Mouse (Mus musculus): ENCODE data around the gene Adamtsl1.

Adamtsl1 gene

DNA sequence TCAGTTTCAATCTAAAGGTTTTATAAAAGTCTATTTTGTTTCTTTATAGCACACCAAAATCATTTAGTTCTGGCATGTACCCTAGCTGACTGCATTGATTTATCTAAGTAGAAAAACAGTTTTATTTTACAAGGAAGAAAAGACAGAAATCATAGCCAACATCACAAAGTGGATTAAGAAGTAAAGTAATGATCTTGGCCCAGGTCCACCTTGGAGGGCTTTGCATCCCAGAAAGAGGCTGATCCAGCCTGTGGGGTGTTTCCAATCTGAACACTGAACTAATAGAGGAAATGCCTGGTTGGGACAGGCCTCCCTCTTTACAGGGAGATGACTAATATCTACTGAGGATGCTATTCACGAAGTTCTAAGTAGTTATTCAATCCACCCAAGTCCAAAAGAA lies 163.6 kb downstream of the Adamtsl1 start:
- DNase-seq: no peak

GRCm38 (mm10) chr4:85686160-85686559 lies 172.2 kb downstream of the Adamtsl1 start:
- no peak for DNase-seq

GRCm38 (mm10) chr4:85695237-85695636 lies 181.3 kb downstream of the Adamtsl1 start:
- no peak for DNase-seq

- DNase-seq: no peak
These were observed 193.5 kb downstream of the Adamtsl1 start for GRCm38 (mm10) chr4:85707352-85708057.

DNA sequence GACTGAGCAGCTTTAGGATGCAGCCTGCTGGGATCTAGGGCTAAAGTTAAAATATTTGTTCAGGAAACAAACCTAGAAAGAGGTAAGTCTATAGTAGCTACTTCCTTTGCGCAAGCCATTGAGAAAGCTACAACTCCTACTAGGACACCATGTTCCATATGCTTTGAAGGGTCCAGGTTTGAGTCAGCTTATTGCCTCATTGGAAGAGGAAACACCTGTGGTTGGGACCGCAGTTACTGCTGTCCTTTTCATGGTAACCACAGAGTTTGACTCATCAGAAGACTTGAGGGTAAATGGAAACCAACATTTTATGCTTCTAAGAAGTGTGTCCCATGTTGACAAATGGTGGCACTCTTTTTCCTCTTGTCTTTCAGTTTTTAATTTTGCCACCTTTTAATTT lies 195.7 kb downstream of the Adamtsl1 start:
- DNase-seq: no peak

DNA sequence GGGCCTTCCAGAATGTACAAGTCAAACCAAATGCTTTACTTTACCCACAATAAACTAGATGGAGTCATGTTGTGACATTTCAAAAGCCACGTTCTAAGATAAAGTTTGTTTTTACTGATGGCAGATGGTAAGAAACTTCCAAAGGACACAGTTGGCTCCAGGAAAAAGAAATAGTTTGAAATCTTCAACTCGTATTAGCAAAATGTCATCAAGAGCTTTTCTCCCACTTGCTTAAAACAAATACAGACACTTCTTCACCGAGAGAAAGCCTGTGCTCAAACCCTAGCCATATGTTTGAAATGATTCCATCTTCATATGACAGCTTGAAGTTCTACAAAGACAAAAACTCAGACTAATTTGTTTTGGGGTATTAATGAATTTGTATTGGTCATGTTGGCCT lies 211.0 kb downstream of the Adamtsl1 start:
- DNase-seq: no peak

- DNase-seq: no peak
These were observed 213.8 kb downstream of the Adamtsl1 start for GRCm38 (mm10) chr4:85727731-85728130.

DNA sequence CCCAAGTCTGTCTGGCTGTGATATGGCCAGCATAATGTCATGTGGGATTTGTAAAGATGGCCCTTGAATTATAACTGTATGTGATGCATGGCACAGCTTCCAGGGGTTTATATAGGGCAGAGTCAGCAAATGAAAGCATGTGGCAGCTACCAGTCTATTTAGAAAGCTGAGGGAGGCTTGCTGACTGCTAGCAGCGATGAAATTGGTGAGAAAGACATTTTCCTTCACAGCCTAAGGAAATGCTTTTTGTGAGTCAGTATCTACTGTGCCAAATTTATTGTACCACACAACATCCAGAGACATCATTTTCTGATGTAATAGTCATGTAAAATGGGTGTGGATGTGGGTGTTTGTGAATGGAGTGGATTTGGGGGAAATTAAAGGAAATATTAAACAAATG lies 214.4 kb downstream of the Adamtsl1 start:
- no peak for DNase-seq

GRCm38 (mm10) chr4:85740478-85740877 lies 226.5 kb downstream of the Adamtsl1 start:
- no peak for DNase-seq

GRCm38 (mm10) chr4:85741825-85742391 lies 227.9 kb downstream of the Adamtsl1 start:
- no peak for DNase-seq

- DNase-seq: no peak
These were observed 229.5 kb downstream of the Adamtsl1 start for GRCm38 (mm10) chr4:85743427-85743826.

DNA sequence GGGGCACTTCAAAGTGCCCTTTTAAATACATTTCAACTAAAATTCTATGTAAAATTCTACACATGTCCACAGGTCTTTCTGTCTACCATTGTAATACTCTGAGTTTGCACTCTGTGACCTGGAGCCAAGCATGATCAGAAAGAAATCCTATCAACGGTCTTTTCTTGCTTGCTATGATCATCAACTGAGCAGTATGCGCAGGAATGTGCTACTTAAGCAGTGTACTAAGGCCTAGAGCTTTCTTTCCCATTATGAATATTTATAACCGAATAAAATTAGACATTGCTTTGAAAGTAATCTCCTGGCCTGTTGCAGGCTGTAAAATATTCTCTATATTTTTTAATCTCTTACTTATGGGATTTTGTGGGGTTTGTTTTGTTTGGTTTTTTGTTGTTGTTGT lies 248.7 kb downstream of the Adamtsl1 start:
- DNase-seq: no peak

DNA sequence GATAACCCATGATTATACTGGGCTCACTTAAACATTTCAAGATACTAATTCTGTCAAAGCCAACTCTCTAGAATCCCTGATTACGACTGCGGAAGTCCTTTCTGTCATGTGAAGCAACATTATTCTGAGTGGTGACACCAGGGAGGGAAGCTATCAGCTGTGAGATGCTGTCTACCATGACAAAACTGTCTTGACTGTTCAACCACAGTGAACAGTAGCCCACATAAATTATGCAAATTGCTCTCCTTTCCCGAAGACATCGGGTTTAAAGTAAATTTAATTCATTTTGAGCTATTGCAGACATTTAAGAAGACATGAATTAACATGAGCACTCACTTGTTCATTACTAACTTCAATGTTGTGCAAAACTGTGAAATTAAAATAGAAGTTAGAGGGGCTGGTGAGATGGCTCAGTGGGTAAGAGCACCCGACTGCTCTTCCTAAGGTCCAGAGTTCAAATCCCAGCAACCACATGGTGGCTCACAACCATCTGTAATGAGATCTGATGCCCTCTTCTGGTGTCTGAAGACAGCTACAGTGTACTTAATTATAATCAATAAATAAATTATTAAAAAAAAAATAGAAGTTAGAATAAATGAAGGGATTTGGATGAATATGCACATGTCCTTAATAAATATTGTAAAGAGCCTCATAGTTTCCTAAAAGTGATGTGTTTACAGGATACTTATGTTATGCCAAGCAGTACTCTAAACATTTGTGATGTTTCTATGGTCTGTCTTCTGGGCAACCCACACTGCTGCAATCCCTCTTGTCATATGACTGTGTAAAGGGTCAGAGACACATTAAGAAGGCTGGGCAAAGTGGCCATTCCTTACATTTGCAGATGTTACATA lies 249.4 kb downstream of the Adamtsl1 start:
- DNase-seq: no peak

DNA sequence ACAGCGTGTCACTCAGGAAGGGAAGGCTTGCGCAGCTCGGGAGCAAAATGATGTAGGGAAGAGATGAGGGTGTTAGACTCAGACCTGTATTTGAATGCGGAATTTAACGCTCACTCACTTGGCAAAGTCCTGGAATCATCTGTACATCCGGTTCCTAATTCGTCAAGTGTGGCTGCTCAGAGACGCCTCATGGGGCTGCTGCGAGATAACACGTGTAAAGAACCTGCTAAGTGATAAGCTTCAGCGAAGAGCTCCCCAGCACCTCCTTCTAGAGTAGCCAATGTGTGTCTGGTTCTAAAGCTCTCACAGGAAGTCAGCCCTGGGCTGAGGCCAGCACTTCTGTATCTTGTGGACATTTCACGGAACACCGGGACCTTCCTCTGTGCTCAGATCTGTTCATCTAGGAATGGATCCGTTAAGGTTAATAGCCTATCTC lies 250.1 kb downstream of the Adamtsl1 start:
- DNase-seq: no peak

DNA sequence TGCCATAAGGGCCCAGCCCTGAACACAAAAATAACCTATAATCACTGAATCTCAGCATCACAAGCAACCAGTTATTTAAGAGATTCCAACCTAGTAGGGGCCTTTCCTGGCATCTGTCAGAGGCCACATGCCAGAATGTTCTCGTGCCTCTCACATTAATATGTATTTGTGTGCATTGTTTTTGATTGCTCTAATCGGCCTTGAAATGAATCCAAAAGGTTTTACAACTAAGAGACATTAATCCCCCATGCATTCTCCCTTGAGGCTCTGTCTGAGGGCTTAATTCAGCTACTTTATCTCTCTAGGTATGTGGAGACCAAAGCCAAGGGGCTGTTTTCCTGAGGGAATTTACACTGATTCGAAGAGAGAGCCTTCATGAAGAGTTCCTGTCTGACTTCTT lies 250.5 kb downstream of the Adamtsl1 start:
- no peak for DNase-seq

DNA sequence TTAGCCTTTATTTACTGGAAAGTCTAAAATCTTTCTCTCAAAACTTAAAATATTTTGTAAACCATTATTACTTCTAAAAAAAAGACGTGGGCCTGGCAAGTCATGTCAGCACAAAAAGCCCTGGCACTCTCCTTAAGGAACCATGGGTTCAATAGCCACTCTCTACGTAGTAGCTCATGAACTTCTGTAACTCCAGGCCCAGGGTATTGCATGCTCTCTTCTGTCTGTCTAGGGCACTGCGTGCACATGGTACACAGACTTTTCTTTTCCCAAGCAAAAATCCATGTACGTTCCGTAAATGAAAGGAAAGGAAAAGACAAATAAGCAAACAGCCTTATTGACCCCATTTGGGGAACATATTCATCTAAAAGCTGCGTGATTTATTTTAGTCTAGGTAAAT lies 253.7 kb downstream of the Adamtsl1 start:
- DNase-seq: no peak

- no peak for DNase-seq
These were observed 254.1 kb downstream of the Adamtsl1 start for GRCm38 (mm10) chr4:85768107-85768506.

DNA sequence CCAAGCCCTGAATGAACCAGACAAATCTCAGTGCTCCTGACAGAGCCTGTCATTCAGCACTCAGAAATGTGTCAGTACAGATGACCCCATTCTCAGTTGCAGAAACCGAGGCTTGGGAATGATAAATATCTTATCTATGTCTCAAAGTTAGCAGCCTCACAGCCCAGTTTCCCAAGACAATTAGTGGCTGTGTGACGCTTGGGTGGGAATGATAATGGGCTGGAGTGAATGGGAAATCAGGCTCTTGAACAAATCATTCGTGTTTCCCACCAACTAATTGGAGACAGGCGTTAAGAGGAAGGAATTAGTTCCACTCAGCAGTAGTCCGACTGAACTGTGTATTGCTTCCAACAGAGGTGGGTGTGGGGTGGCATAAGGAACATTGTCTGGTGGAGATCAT lies 268.5 kb downstream of the Adamtsl1 start:
- DNase-seq: no peak

DNA sequence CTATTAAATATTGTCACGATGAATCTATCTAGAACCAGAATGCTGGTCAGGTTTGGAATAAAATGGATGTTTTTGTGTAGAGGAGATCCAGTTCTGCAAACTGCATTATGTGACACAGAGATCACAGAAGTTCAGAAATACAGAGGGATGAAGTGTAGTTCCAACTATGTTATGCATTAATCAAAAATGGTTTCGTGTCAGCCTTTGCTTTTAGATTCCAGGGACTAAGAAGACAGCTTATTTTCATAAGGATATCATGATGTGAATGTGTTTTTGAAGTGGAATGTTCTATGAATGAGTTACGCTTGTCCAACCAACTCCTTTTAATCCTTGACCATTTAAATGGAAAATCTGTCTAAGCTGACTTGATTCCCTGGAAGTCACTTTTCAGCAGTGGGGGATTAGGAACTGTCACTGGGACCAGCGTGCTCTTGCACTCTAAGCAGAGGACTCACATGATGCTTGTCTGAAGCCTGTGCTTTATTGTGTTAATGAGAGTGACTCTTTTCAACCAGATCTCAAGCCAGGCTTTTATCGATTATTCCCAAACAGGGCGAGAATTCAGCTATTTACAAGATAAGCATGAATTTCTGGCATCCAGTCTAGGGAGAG lies 269.9 kb downstream of the Adamtsl1 start:
- no peak for DNase-seq

- no peak for DNase-seq
These were observed 270.5 kb downstream of the Adamtsl1 start for GRCm38 (mm10) chr4:85784428-85784827.

- no peak for DNase-seq
These were observed 276.3 kb downstream of the Adamtsl1 start for GRCm38 (mm10) chr4:85790226-85790625.

GRCm38 (mm10) chr4:85801805-85802204 lies 287.8 kb downstream of the Adamtsl1 start:
- DNase-seq: peak; percentile 75

DNA sequence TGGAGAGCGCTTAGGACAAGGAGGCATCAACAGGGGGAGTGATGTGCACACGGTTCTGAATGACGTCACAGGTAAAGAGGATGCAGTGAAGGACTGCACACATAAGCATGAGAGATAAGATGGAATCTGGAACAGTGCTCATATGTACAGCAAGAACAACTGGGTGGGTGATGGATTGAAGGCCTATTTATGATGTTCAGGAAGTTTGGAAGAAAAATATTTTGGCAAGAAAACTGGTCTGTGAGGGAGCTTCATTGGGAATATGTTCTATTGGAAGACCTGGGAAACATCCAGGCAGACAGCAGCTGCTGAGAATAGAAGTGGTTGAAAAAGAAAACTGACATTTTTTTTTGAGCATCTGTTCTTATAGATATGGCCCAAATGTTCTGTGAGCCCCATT lies 300.4 kb downstream of the Adamtsl1 start:
- no peak for DNase-seq

GRCm38 (mm10) chr4:85818504-85818903 lies 304.5 kb downstream of the Adamtsl1 start:
- DNase-seq: no peak
